Mouse (Mus musculus) heart, adult 11 months (tissue): ENCODE measurements around the gene Sh3rf3.

ENCODE experiments used
- DNase-seq: peaks from one replicate; pipeline ENCODE4 v3.0.0; 2022

Sh3rf3 gene

GRCm38 (mm10) chr10:59182306-59182705, 369.1 kb downstream of the Sh3rf3 start:
- DNase-seq = no peak
